Mouse (Mus musculus): ENCODE measurements around the gene Mars. TPM values are rescaled to one million over a fixed set of nuclear protein-coding genes. Genes with fewer than 3 reads are reported as not detected.
"Not testable (repeated sequence)": the region's sequence is repeated elsewhere in the genome, so short reads cannot be mapped to it uniquely, and the experiment has no call there.

Mars gene
- polyA plus RNA-seq, 1 experiment from 2014 or later, result 103 TPM

DNA sequence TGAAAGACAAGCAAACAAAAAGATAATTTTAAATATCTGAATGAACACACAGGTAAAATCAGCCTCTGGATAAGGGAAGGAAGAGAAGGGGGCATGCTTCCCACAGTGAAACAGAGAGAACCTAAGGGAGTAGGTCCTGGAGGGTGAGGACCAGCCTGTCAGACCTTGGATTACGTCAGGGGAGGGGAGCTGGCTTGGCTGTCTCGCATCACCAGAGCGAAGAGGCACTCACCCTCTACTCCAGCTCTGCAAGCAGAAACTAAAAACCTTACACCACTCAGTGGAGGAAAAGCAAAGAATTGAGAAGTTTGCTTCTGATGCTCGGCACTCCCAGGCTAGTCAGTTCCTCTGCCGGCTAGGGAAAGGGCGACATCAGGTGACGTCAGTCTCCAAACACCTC, 8.4 kb upstream of the Mars start:
- Histone ChIP-seq H3K4me3 (no peak overlapping the region), H3K9me3 (no peaks in the 10 kb centered on the region), H3K27me3 (peaks cover 30% of the 10 kb centered on the region), H3K4me2 (no peak overlapping the region), H3K36me3 (no peaks in the 10 kb centered on the region), H3K4me1 (replicated peaks) (no peaks in the 10 kb centered on the region), H3K9ac (no peak overlapping the region), H3K27ac (replicated peaks) (no peak overlapping the region)
- WGBS, result 82% methylated on average over 7 of the region's 7 CpGs
- no peak for ATAC-seq (ENCODE audit: low read depth)

DNA sequence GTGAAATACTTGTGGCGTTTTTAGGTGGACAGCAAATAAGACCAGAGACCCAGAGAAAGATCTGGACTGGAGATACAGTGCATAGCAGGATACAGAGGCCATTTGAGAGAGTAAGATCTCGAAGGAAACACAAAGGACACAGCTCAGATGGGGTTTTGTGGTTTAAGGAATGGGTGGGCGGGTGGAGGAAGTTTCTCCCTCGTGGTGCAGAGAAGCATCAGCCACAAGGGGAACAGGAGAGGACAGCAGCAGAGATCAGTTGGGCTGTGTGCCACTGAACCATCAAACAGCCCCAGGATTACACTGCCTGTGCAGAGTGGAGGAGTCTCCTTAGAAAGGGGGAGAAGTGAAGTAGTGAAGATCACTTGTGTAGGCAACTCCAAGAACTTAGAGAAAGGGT, 6.4 kb upstream of the Mars start:
- no peak for ATAC-seq (ENCODE audit: low read depth)
- no peaks in the 10 kb centered on the region for H3K36me3 ChIP-seq
- H3K27me3 ChIP-seq, result peaks cover 13% of the 10 kb centered on the region; the same call in 1 of the 2 replicates
- H3K27ac ChIP-seq (replicated peaks), result no peak overlapping the region
- H3K4me1 ChIP-seq (replicated peaks), result no peaks in the 10 kb centered on the region
- WGBS, result 44% methylated on average over 4 of the region's 4 CpGs
- H3K9me3 ChIP-seq, result no peaks in the 10 kb centered on the region
- no peak overlapping the region for H3K9ac ChIP-seq
- no peak overlapping the region for H3K4me2 ChIP-seq
- H3K4me3 ChIP-seq, result no peak overlapping the region

DNA sequence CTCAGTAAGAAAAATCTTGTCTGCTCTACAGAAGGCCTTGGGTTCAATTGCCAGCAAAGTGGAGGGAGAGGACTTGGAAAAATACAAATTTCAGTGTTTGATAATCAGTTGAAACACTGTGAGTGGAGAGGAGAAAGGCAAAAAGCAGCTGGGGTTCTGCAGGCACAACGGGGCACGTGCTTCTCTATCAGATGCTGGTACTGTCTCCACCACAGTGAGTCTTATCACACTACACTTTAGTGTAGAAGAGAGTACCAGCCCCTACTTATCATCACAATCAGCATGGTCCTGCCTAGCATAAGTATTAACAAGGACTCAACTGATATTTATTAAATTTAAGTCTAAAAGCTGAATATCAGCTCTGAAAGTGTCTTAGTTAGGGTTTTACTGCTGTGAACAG, 5.7 kb upstream of the Mars start:
- H3K27me3 ChIP-seq, result peaks cover 6% of the 10 kb centered on the region; the same call in 1 of the 2 replicates
- no peaks in the 10 kb centered on the region for H3K36me3 ChIP-seq
- H3K9ac ChIP-seq, result no peak overlapping the region
- no peak for ATAC-seq (ENCODE audit: low read depth)
- H3K4me3 ChIP-seq, result no peak overlapping the region
- H3K27ac ChIP-seq (replicated peaks), result no peak overlapping the region
- no peak overlapping the region for H3K4me2 ChIP-seq
- H3K4me1 ChIP-seq (replicated peaks), result no peaks in the 10 kb centered on the region
- WGBS, result 94% methylated on average over 2 of the region's 2 CpGs
- no peaks in the 10 kb centered on the region for H3K9me3 ChIP-seq

DNA sequence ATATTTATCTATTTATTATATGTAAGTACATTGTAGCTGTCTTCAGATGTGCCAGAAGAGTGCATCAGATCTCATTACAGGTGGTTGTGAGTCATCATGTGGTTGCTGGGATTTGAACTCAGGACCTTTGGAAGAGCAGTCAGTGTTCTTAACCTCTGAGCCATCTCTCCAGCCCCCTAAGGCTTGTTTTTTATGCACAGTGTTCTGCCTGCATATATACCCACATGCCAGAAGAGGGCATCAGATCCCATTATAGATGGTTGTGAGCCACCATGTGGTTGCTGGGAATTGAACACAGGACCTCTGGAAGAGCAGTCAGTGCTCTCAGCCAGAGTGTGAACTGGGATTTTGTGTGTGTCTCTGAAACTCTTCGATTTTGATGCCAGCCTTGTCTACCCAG, 3.4 kb upstream of the Mars start:
- WGBS, result 69% methylated on average over 1 of the region's 1 CpGs
- H3K9me3 ChIP-seq; H3K9ac ChIP-seq; H3K4me3 ChIP-seq; ATAC-seq (ENCODE audit: low read depth); H3K4me2 ChIP-seq; H3K27me3 ChIP-seq; H3K36me3 ChIP-seq; H3K27ac ChIP-seq (replicated peaks): not testable (repeated sequence)
- peaks cover 11% of the 10 kb centered on the region for H3K4me1 ChIP-seq (replicated peaks)

DNA sequence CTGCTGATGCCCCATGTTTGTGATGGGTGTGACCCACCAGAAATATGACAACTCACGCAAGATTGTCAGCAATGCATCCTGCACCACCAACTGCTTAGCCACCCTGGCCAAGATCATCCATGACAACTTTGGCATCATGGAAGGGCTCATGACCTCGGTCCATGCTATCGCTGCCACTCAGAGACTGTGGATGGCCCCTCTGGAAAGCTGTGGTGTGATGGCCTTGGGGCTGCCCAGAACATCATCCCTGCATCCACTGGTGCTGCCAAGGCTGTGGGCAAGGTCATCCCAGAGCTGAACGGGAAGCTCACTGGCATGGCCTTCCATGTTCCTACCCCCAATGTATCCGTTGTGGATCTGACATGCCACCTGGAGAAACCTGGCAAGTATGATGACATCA, 1.9 kb upstream of the Mars start:
- H3K9me3 ChIP-seq; H3K27ac ChIP-seq (replicated peaks); H3K4me2 ChIP-seq; H3K9ac ChIP-seq; H3K27me3 ChIP-seq; H3K4me3 ChIP-seq; ATAC-seq (ENCODE audit: low read depth); H3K36me3 ChIP-seq: not testable (repeated sequence)
- peaks cover 11% of the 10 kb centered on the region for H3K4me1 ChIP-seq (replicated peaks)
- WGBS, result 92% methylated on average over 5 of the region's 5 CpGs

DNA sequence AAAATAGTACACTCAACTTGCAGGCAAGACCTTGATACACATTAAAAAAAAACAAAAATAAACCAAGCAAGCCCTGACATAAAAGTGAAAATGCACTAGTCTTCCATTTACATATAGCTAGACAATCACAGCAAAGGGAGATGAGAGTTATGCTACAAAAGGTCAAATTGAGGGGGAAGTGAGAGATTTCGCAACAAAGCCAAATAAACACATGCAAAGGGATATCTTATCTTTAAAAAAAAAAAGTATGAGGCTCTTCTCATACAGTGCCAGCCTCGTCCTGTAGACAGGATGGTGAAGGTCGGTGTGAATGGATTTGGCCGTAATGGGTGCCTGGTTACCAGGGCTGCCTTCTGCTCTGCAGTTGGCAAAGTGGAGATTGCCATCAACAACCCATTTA, 1.3 kb upstream of the Mars start:
- no peak overlapping the region for H3K4me3 ChIP-seq
- H3K36me3 ChIP-seq, result peaks cover 16% of the 10 kb centered on the region
- peaks cover 11% of the 10 kb centered on the region for H3K4me1 ChIP-seq (replicated peaks)
- peak overlapping the region; percentile 88; the same call in 1 of the 2 replicates for H3K4me2 ChIP-seq
- H3K27me3 ChIP-seq, result no peaks in the 10 kb centered on the region
- H3K27ac ChIP-seq (replicated peaks), result no peak overlapping the region
- H3K9ac ChIP-seq, result no peak overlapping the region
- no peak for ATAC-seq (ENCODE audit: low read depth)
- H3K9me3 ChIP-seq, result no peaks in the 10 kb centered on the region
- 71% methylated on average over 4 of the region's 4 CpGs for WGBS

DNA sequence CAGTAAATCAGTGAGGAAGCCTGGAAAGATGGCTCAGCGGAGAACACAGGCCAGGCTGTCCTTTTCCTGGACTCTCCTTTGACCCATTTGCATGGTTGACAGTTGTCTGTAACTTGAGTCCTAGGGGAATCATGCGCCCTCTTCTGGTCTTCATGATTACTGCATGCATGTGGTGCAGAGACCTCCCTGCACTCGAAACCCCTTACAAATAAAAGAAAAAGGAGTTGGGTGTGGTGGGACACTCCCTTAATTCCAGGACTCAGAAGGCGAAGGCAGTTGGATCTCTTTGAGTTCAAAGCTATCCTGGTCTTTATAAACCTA, 730 bp upstream of the Mars start:
- Histone ChIP-seq H3K4me2 (peak overlapping the region; percentile 88), H3K27ac (replicated peaks) (peak overlapping the region; percentile 78), H3K36me3 (peaks cover 21% of the 10 kb centered on the region), H3K27me3 (no peaks in the 10 kb centered on the region), H3K4me1 (replicated peaks) (peaks cover 11% of the 10 kb centered on the region), H3K9me3 (no peaks in the 10 kb centered on the region), H3K9ac (peak overlapping the region; percentile 89), H3K4me3 (peak overlapping the region; percentile 79)
- WGBS, result under 1% methylated on average over 4 of the region's 4 CpGs
- ATAC-seq (ENCODE audit: low read depth), result peak; percentile 52

DNA sequence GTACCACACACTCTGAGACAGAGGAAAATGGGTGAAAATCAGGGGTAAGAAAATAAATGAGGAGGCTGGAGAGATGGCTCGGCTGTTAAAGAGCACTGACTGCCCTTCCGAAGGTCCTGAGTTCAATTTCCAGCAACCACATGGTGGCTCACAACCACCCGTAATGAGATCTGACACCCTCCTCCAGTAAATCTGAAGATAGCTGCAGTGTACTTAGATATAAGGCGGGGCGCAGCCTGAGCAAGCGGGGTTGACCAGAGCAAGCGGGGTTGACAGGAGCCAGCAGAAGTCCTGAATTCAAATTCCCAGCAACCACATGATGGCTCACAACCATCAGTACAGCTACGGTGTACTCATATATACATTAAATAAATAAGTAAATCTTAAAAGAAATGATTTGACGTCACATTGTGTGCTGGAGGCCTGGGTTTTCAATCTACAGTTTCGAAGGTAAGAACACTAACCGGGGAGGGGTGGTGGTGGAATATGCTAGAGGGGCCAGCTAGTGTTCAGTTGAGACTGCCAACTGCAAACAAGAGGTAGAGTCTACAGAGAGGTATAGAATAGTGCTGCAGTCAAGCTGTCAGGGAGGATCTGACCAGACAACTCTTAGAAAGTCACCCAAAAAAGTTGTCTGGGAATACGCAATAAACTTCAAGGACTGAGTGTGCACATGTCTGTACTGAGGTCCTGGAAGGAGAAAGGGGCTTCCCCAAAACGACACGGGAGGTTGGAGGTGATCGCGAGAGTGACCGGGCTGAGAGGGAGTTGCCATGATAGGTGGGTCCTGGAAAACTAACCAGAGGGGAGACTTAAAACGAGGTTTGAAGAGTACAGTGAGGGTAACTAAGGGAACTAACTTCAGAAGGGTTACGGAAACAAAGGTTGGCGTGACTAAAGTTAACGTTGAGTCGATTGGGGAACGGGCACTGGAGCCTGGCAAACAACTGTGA, 787 bp downstream of the Mars start:
- H3K4me3 ChIP-seq, result peak overlapping the region; percentile 79
- H3K36me3 ChIP-seq, result peaks cover 36% of the 10 kb centered on the region
- H3K9ac ChIP-seq, result peak overlapping the region; percentile 89
- no peaks in the 10 kb centered on the region for H3K27me3 ChIP-seq
- H3K4me1 ChIP-seq (replicated peaks), result peaks cover 11% of the 10 kb centered on the region
- WGBS, result 38% methylated on average over 23 of the region's 23 CpGs
- H3K27ac ChIP-seq (replicated peaks), result peak overlapping the region; percentile 78
- H3K4me2 ChIP-seq, result peak overlapping the region; percentile 88
- no peaks in the 10 kb centered on the region for H3K9me3 ChIP-seq
- peak; percentile 37 for ATAC-seq (ENCODE audit: low read depth)

DNA sequence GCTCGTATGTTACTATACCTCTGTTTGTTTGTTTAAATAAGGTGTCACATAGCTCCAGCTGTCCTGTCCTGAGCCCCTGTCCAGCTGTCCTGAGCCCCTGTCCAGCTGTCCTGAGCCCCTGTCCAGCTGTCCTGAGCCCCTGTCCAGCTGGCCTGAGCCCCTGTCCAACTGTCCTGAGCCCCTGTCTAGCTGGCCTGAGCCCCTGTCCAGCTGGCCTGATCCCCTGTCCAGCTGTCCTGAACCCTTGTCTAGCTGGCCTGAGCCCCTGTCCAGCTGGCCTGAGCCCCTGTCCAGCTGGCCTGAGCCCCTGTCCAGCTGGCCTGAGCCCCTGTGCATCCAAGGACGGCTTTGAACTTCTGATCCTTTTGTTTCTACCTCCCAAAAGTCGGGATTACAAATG, 2.4 kb downstream of the Mars start:
- H3K27ac ChIP-seq (replicated peaks); H3K9me3 ChIP-seq; ATAC-seq (ENCODE audit: low read depth); H3K9ac ChIP-seq; H3K4me3 ChIP-seq; H3K27me3 ChIP-seq; H3K4me2 ChIP-seq: not testable (repeated sequence)
- Histone ChIP-seq H3K36me3 (peaks cover 53% of the 10 kb centered on the region), H3K4me1 (replicated peaks) (peaks cover 11% of the 10 kb centered on the region)
- WGBS, result 85% methylated on average over 3 of the region's 3 CpGs

DNA sequence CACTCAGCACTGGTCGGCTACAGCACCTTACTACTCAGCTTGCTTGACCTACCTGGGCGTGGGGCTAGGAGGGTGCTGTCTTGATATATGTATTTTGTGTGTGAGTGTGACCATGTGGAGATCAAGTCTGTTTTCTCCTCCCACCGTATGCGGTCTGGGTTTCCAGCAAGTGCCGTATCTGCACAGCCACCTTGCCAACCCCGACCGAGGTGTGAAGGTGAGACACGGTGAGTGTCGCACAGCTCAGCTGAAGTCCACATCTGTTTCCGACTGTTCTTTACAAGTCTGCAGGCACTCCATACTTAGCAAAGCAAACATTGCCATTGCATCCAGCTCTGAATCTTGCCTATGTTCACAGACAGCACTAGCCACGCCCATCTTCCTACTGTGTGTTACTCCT, 8.4 kb downstream of the Mars start:
- Histone ChIP-seq H3K36me3 (peaks cover 98% of the 10 kb centered on the region), H3K27me3 (no peaks in the 10 kb centered on the region), H3K27ac (replicated peaks) (no peak overlapping the region), H3K4me3 (no peak overlapping the region), H3K9me3 (no peaks in the 10 kb centered on the region), H3K4me2 (no peak overlapping the region), H3K9ac (no peak overlapping the region), H3K4me1 (replicated peaks) (no peaks in the 10 kb centered on the region)
- 90% methylated on average over 11 of the region's 11 CpGs for WGBS
- no peak for ATAC-seq (ENCODE audit: low read depth)

DNA sequence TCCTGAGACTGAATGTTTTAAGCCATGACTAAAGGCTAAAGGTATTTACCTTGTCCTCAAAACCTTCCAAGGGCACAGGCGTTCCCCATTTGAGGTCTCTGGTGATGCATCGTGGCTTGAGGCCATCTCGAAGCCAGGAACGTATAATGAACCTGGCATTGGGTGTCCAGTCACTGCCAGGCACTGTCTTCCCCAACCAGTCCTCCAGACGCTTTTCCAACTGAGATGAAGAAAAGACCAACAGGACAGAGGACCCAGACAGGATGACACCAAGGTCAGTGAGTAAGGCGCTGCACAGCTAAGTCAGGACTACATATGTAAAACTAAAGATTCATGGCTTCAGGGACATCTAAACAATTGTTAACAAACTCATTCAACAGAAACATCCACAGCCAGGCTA, 11.2 kb downstream of the Mars start:
- H3K9me3 ChIP-seq, result no peaks in the 10 kb centered on the region
- 95% methylated on average over 6 of the region's 6 CpGs for WGBS
- no peaks in the 10 kb centered on the region for H3K27me3 ChIP-seq
- H3K9ac ChIP-seq, result no peak overlapping the region
- H3K36me3 ChIP-seq, result peaks cover 97% of the 10 kb centered on the region
- H3K4me3 ChIP-seq, result no peak overlapping the region
- no peak overlapping the region for H3K4me2 ChIP-seq
- no peak for ATAC-seq (ENCODE audit: low read depth)
- H3K27ac ChIP-seq (replicated peaks), result no peak overlapping the region
- no peaks in the 10 kb centered on the region for H3K4me1 ChIP-seq (replicated peaks)

DNA sequence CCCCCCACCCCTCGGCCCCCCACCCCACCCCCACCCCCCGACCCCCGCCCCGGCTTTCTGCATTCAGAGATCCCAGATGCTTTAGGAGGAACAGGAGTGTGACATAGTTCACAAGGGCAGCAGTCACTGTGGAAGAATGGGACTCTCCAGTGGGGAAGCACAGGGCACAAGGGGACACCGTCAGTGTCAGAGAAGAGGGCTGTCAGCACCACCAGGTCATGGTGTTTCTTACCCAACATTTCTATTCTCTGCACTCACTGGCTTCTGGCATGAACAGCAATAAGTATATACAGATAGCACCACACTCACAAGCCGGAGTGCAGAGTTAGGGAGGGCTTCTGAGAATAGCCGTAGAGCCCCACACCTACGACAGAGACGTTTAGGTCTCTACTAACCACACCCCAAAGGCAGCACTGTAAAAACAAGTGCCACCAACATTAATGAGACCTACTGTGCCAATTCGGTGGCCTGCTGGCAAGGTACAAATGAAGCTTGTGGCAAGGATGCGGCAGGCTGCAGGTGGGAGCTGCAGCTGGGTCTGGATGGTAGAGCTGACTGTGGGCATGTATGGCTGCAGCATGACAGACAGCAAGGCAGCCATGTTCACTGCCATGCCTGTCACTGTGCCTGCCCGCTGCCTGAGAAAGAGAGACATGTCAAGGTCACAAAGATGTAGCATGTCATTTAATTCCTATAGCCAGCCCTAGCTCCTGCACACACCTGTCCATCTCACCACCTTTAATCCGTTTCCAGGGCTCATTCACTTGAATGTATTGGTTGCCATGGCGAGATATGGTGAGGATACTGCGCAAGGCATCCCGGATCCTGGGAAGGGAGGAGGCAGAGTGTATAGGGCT, 14.3 kb downstream of the Mars start:
- no peak overlapping the region for H3K4me2 ChIP-seq
- peaks cover 15% of the 10 kb centered on the region for H3K4me1 ChIP-seq (replicated peaks)
- peaks cover 91% of the 10 kb centered on the region for H3K36me3 ChIP-seq
- H3K9me3 ChIP-seq, result no peaks in the 10 kb centered on the region
- no peaks in the 10 kb centered on the region for H3K27me3 ChIP-seq
- no peak overlapping the region for H3K27ac ChIP-seq (replicated peaks)
- ATAC-seq (ENCODE audit: low read depth), result no peak
- H3K4me3 ChIP-seq, result no peak overlapping the region
- no peak overlapping the region for H3K9ac ChIP-seq
- 92% methylated on average over 16 of the region's 16 CpGs for WGBS

All from neural tube, embryonic 13.5 days (tissue).